Mouse (Mus musculus): ENCODE data around the gene Rsph6a. TPM values are rescaled to one million over a fixed set of nuclear protein-coding genes. Genes with fewer than 3 reads are reported as not detected.
A peak's percentile ranks its signal among the peaks of the same experiment; 100 is the strongest.

Gene Rsph6a
- polyA plus RNA-seq, 1 experiment = not detected

DNA sequence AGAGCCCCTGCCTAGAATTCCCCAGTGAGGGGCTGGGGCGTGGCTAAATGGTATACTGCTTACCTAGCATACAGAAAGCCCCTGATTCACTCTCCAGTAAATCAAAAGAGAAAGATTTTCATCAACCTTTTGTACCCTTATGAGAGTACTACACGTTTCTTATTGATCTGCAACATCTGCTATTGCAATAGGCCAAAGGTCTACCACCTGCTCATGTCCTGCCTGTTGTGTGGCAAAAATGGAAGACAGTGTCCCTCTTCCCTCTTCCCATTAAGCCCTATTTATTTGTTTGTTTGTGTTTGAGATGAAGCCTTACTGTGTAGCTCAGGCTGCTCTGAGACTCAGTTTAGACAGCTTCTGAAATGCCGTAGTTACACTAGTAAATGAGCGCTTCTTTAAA is 38.4 kb upstream of the Rsph6a start:
- no peak overlapping the region for H3K27ac ChIP-seq (ENCODE audit: insufficient read depth, low read depth, low read length)
- peaks cover 8% of the 10 kb centered on the region for H3K4me1 ChIP-seq (ENCODE audit: control insufficient read depth, insufficient read depth, low read length)
- TF ChIP-seq CTCF (IDR thresholded peaks at IDR 0.05; ENCODE audit: insufficient read depth, low read depth, low read length) = no peak
- WGBS = 89% methylated on average over 4 of the region's 4 CpGs
- no peak overlapping the region for H3K4me3 ChIP-seq (ENCODE audit: insufficient read depth, low read depth, low read length)

DNA sequence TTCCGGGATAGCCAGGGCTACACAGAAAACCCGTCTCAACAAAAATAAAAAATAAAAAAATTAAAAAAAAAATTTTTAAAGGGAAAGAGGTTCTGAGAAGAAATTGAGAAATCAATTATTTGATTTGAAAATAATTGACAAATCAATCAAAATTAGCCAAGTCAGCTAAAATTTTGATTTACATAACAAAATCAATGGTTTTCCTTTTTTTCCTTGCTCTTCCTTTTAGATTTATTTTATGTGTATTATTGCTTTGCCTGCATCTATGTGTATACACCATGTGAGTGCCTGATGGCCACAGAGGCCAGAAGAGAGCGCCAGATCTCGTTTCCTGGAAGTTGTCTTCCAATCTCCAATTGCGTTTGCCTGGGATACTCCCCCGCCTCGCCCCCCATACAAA is 36.6 kb upstream of the Rsph6a start:
- WGBS = 94% methylated on average over 7 of the region's 7 CpGs
- TF ChIP-seq CTCF (IDR thresholded peaks at IDR 0.05; ENCODE audit: insufficient read depth, low read depth, low read length) (no peak), POLR2A (IDR thresholded peaks at IDR 0.05; ENCODE audit: insufficient read depth, low read depth, low read length) (no peak)
- H3K4me1 ChIP-seq (ENCODE audit: control insufficient read depth, insufficient read depth, low read length) = no peaks in the 10 kb centered on the region
- no peak overlapping the region for H3K4me3 ChIP-seq (ENCODE audit: insufficient read depth, low read depth, low read length)
- H3K27ac ChIP-seq (ENCODE audit: insufficient read depth, low read depth, low read length) = no peak overlapping the region

DNA sequence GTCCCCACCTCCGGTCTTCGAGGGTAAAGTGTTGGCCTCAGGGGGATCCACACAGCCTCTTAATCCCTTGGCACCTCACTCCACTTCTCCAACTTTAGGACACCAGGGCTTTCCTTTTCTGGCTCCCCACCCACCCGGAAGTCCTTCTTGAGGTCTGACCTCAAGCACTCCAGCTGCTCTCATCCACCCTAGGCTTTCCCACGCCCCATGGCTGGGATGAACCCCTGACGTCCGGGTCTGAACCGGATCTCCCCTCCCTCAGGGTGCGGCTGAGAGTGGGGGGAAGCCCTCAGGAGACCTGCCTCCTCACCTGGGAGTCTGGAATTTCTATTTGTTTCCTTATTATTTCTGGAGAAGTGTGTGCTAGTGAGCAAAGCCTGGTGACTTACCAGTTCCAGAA is 33.4 kb upstream of the Rsph6a start:
- Histone ChIP-seq H3K27ac (ENCODE audit: insufficient read depth, low read depth, low read length) (no peak overlapping the region), H3K4me3 (ENCODE audit: insufficient read depth, low read depth, low read length) (no peak overlapping the region), H3K4me1 (ENCODE audit: control insufficient read depth, insufficient read depth, low read length) (peaks cover 2% of the 10 kb centered on the region; the same call in 1 of the 2 replicates)
- WGBS = 18% methylated on average over 8 of the region's 8 CpGs
- no peak for TF ChIP-seq CTCF (IDR thresholded peaks at IDR 0.05; ENCODE audit: insufficient read depth, low read depth, low read length)
- TF ChIP-seq POLR2A (IDR thresholded peaks at IDR 0.05; ENCODE audit: insufficient read depth, low read depth, low read length) = no peak

DNA sequence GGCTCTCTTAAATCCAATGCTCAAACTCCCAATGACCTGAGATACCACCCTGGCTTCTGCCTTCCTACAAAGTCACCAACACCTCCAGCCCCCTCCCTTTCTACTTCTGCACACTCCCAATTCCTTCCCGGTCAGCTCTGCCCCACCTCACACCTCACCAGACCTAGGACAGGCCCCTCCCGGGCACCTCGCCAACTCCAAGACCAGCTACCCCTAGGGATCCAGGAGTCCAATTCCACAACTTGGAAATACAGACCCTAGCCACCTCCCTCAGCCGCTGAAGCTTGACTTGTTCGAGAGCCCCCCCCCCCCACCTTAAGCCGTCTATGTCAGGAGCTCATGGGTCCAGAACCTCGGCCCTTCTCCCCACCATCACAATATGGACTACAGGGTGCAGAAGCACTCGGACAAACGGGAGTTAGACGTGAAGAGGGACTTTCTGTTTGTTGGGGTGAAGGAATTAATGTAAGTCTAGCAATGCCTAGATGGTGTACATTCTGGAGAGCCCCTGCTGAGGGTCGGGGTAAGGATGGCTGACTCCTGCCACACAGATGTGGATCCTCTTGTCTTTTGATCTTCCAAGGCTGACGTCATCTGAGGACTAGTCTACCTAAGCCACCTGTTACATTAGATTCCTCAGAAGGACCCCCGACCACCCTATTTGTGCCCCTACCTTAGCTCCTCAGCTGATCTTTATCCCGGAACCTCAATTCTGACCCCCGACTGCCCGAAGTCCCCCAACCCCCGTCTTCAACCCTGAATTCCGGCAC is 32.1 kb upstream of the Rsph6a start:
- H3K4me3 ChIP-seq (ENCODE audit: insufficient read depth, low read depth, low read length) = no peak overlapping the region
- H3K27ac ChIP-seq (ENCODE audit: insufficient read depth, low read depth, low read length) = no peak overlapping the region
- WGBS = 60% methylated on average over 18 of the region's 18 CpGs
- TF ChIP-seq CTCF (IDR thresholded peaks at IDR 0.05; ENCODE audit: insufficient read depth, low read depth, low read length) (no peak), POLR2A (IDR thresholded peaks at IDR 0.05; ENCODE audit: insufficient read depth, low read depth, low read length) (no peak)
- H3K4me1 ChIP-seq (ENCODE audit: control insufficient read depth, insufficient read depth, low read length) = peaks cover 4% of the 10 kb centered on the region; the same call in 1 of the 2 replicates

DNA sequence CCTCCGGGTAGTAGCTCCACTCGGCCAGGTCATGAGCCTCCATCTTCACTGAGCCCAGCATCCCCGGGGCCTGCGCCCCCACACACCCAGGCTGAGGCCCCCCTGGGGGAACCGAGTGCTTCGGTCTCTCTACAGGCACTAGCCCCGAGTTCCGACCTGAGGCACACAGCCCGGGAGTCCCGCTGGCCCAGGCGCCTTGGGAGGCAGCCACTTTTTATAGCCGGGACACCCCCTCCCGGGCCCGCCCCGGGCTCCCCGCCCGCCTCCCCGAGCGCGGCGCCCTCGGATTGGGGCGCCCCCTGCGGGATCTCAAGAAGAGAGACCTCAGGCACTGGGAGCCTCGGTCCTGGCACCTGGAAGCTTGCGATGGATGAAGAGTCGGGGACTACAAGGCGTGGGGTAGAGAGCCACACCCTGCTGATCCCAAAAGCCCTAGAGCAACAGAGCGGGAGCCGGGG is 31.1 kb upstream of the Rsph6a start, which contains the start of gene Foxa3:
Gene Foxa3, minus strand, starts transcription at position 182 of the 458 bp plus-strand sequence.
- TF ChIP-seq POLR2A (IDR thresholded peaks at IDR 0.05; ENCODE audit: insufficient read depth, low read depth, low read length) (no peak), CTCF (IDR thresholded peaks at IDR 0.05; ENCODE audit: insufficient read depth, low read depth, low read length) (no peak)
- 4% methylated on average over 30 of the region's 30 CpGs for WGBS
- peaks cover 4% of the 10 kb centered on the region; the same call in 1 of the 2 replicates for H3K4me1 ChIP-seq (ENCODE audit: control insufficient read depth, insufficient read depth, low read length)
- peak within 1 kb of the TSS; percentile 85 for H3K4me3 ChIP-seq (ENCODE audit: insufficient read depth, low read depth, low read length)
- no peak within 1 kb of the TSS for H3K27ac ChIP-seq (ENCODE audit: insufficient read depth, low read depth, low read length)

DNA sequence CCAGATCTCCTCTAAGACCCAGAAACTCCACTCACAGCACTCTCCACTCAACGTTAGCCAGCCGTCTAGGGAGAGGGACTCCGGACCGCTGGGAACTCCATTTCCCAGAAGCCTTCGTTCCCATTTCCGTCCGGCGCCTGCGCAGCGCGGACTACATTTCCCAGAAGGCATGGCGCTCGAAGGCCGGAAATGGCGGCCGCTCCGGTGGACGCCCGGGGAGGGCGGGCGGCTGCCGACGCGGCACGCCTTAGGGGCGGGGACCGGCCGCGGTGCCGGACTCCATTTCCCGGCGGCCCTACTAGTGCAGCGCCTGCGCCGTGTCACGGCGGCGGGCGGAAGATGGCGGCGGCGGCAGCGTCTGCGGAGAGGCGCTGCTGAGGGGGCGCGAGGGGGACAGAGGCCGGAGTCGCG is 30.4 kb upstream of the Rsph6a start, which contains the start of gene Sympk:
Gene Sympk, plus strand, starts transcription at position 282 of the 411 bp plus-strand sequence.
- TF ChIP-seq CTCF (IDR thresholded peaks at IDR 0.05; ENCODE audit: insufficient read depth, low read depth, low read length) (no peak), POLR2A (IDR thresholded peaks at IDR 0.05; ENCODE audit: insufficient read depth, low read depth, low read length) (peak; percentile 47; the same call in 1 of the 2 replicates)
- no peak within 1 kb of the TSS for H3K27ac ChIP-seq (ENCODE audit: insufficient read depth, low read depth, low read length)
- peaks cover 4% of the 10 kb centered on the region; the same call in 1 of the 2 replicates for H3K4me1 ChIP-seq (ENCODE audit: control insufficient read depth, insufficient read depth, low read length)
- H3K4me3 ChIP-seq (ENCODE audit: insufficient read depth, low read depth, low read length) = peak within 1 kb of the TSS; percentile 85
- 2% methylated on average over 49 of the region's 50 CpGs for WGBS

DNA sequence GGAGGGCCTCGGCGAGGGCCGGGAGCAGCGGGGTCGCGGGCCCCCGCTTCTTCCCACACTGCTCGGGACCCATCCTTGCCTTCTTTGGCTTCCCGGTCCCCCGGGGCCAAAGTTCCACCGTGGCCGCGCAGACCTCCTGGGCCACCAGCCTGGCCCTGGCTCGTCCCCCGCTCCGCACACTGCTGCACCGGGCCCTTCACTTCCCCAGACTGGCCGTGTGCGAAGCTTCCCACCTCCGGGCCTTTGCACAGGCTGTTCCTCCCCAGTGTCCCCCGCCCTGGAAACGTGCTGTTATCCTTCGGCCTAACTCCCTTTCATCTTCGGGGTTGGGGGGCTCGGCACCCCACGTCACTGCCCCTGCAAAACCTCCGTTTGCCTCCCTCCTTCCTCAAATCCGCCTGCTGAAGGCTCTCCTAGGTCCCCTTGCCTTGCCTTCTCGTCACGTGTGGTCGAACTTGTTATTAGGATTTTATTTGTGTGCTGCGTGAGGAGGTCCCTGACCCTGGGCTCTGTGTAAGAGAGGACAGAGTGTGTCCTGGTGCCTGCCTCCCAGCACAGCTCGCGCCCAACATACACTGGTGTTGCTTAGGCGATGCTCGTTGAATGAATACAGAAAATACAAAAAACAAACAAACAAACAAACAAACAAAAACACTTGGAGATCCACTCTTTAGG is 29.8 kb upstream of the Rsph6a start:
- Histone ChIP-seq H3K27ac (ENCODE audit: insufficient read depth, low read depth, low read length) (no peak overlapping the region), H3K4me1 (ENCODE audit: control insufficient read depth, insufficient read depth, low read length) (peaks cover 4% of the 10 kb centered on the region; the same call in 1 of the 2 replicates), H3K4me3 (ENCODE audit: insufficient read depth, low read depth, low read length) (peak overlapping the region; percentile 85)
- under 1% methylated on average over 28 of the region's 36 CpGs for WGBS
- no peak for TF ChIP-seq CTCF (IDR thresholded peaks at IDR 0.05; ENCODE audit: insufficient read depth, low read depth, low read length)
- no peak for TF ChIP-seq POLR2A (IDR thresholded peaks at IDR 0.05; ENCODE audit: insufficient read depth, low read depth, low read length)

DNA sequence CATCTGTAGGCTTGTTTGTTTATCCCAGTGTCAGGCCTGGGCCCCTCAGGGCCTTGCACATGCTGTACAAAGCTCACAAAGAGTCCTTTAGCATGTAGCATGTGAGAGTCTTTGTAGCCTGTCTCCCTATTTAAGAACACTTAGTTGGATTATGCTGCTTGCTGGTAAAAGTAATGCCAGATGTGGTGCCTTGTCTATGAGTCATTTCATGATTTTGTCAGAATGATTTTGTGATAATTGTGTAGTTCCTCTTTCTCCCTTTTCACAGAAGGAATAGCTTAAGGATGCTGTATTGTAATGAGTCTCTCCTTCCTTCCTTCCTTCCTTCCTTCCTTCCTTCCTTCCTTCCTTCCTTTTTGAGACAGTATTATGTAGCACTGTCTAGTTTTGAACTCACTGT is 26.4 kb upstream of the Rsph6a start:
- Histone ChIP-seq H3K4me3 (ENCODE audit: insufficient read depth, low read depth, low read length) (no peak overlapping the region), H3K4me1 (ENCODE audit: control insufficient read depth, insufficient read depth, low read length) (peaks cover 4% of the 10 kb centered on the region; the same call in 1 of the 2 replicates), H3K27ac (ENCODE audit: insufficient read depth, low read depth, low read length) (no peak overlapping the region)
- no peak for TF ChIP-seq CTCF (IDR thresholded peaks at IDR 0.05; ENCODE audit: insufficient read depth, low read depth, low read length)
- TF ChIP-seq POLR2A (IDR thresholded peaks at IDR 0.05; ENCODE audit: insufficient read depth, low read depth, low read length) = no peak

DNA sequence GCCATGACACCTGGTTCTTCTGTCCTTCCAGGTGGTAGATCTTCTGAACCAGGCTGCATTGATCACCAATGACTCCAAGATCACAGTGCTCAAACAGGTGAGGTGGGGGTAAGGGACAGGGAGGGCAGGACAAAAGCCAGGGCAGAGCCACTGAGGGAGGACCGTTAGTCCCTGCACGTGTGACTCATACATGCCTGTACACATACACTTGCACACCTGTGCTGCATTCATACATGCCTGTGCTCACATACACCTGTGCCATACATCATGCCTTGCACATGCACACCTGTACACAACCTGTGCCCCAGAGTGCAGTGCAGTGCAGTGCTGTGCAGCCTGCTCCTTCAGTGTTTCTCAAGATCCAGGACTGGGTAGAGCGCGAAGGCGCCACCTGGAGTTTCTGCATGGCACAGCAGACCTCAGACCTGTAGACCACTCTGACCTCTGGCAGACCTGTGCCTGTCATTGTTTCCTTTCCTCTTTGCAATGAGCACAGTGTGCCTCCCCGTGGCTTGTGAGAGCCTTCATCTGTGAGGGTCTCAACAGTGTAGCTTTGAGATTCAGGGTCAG is 25.3 kb upstream of the Rsph6a start:
- H3K4me3 ChIP-seq (ENCODE audit: insufficient read depth, low read depth, low read length) = no peak overlapping the region
- H3K27ac ChIP-seq (ENCODE audit: insufficient read depth, low read depth, low read length) = no peak overlapping the region
- 50% methylated on average over 6 of the region's 6 CpGs for WGBS
- peaks cover 4% of the 10 kb centered on the region; the same call in 1 of the 2 replicates for H3K4me1 ChIP-seq (ENCODE audit: control insufficient read depth, insufficient read depth, low read length)
- TF ChIP-seq POLR2A (IDR thresholded peaks at IDR 0.05; ENCODE audit: insufficient read depth, low read depth, low read length) (no peak), CTCF (IDR thresholded peaks at IDR 0.05; ENCODE audit: insufficient read depth, low read depth, low read length) (no peak; the same call in 1 of the 2 replicates)
